Mouse (Mus musculus): ENCODE results near the gene Paqr9.
A peak's percentile ranks its signal among the peaks of the same experiment; 100 is the strongest.

GRCm38 (mm10) chr9:95533817-95534216 is 25.6 kb upstream of the Paqr9 start:
- TF ChIP-seq CTCF (IDR thresholded peaks at IDR 0.05; ENCODE audit: borderline replicate concordance, insufficient read depth, low read depth, low read length) (peak; percentile 48; the same call in 1 of the 2 replicates), POLR2A (IDR thresholded peaks at IDR 0.05; ENCODE audit: borderline replicate concordance, insufficient read depth, low read length) (no peak)
